Mouse (Mus musculus): ENCODE measurements at regions not wholly inside any gene's neighbourhood (a gene's known extent, or its start where the extent isn't known, plus 50 kb on each side); places are given as distances from the start of the nearest gene placed in this dataset.

- DNase-seq (ENCODE audit: low spot score in 2 of 2): peak; percentile 68 to 86
Observed at GRCm38 (mm10) chr12:99096930-99097617, 176.7 kb downstream of the Ttc8 start.

GRCm38 (mm10) chr12:99097618-99098066 lies 177.3 kb downstream of the Ttc8 start:
- no peak for DNase-seq (ENCODE audit: low spot score in 2 of 2)

- no peak for DNase-seq (ENCODE audit: low spot score in 2 of 2)
Observed at GRCm38 (mm10) chr12:99099881-99100280, 179.5 kb downstream of the Ttc8 start.

GRCm38 (mm10) chr12:99108616-99109015 lies 188.2 kb downstream of the Ttc8 start:
- no peak for DNase-seq (ENCODE audit: low spot score in 2 of 2)

- DNase-seq (ENCODE audit: low spot score in 2 of 2): no peak
Observed at GRCm38 (mm10) chr12:99113781-99114180, 193.4 kb downstream of the Ttc8 start.

- no peak for DNase-seq (ENCODE audit: low spot score in 2 of 2)
Observed at GRCm38 (mm10) chr12:99116491-99116890, 196.1 kb downstream of the Ttc8 start.

- no peak for DNase-seq (ENCODE audit: low spot score in 2 of 2)
Observed at GRCm38 (mm10) chr12:99118381-99119115, 198.2 kb downstream of the Ttc8 start.

- DNase-seq (ENCODE audit: low spot score in 2 of 2): no peak
Observed at GRCm38 (mm10) chr12:99119966-99120365, 199.6 kb downstream of the Ttc8 start.

GRCm38 (mm10) chr12:99123611-99124495 lies 203.5 kb downstream of the Ttc8 start:
- DNase-seq (ENCODE audit: low spot score in 2 of 2): no peak

- no peak for DNase-seq (ENCODE audit: low spot score in 2 of 2)
Observed at GRCm38 (mm10) chr12:99126129-99126528, 205.8 kb downstream of the Ttc8 start.

All from gastrocnemius, postnatal 4 days (tissue).